Mouse (Mus musculus) embryonic facial prominence, embryonic 15.5 days (tissue): ENCODE measurements at regions not wholly inside any gene's neighbourhood (a gene's known extent, or its start where the extent isn't known, plus 50 kb on each side); places are given as distances from the start of the nearest gene placed in this dataset.

Experiments used
- ATAC-seq: fragments of 200-750 bp; cut with Nextera tagmentation; 2 replicates; pipeline ENCODE4 v1.8.0; 2017; ENCODE audit warnings: low read depth, moderate TSS enrichment; ENCODE audit not compliant: insufficient number of reproducible peaks, low FRiP score, low TSS enrichment
- H3K27ac ChIP-seq: fragments of 300-500 bp; sonication (generic); replicated peaks from 2 replicates; pipeline ENCODE4 v1.5.1; 2015; ENCODE audit warnings: mild to moderate bottlenecking, inconsistent platforms
- H3K27me3 ChIP-seq: fragments of 300-500 bp; sonication (generic); 2 replicates; pipeline ENCODE4 v1.6.1; 2015; ENCODE audit warnings: inconsistent platforms
- H3K36me3 ChIP-seq: fragments of 300-500 bp; sonication (generic); 2 replicates; pipeline ENCODE4 v1.6.1; 2015; ENCODE audit warnings: mild to moderate bottlenecking, inconsistent platforms
- H3K4me1 ChIP-seq: fragments of 300-500 bp; sonication (generic); 2 replicates; pipeline ENCODE4 v1.6.1; 2015; ENCODE audit warnings: inconsistent platforms
- H3K4me2 ChIP-seq: fragments of 300-500 bp; sonication (generic); replicated peaks from 2 replicates; pipeline ENCODE4 v1.6.1; 2015; ENCODE audit warnings: mild to moderate bottlenecking, inconsistent platforms
- H3K4me3 ChIP-seq: fragments of 300-500 bp; sonication (generic); replicated peaks from 2 replicates; pipeline ENCODE4 v1.5.1; 2015; ENCODE audit warnings: mild to moderate bottlenecking, inconsistent platforms
- H3K9ac ChIP-seq: fragments of 300-500 bp; sonication (generic); 2 replicates; pipeline ENCODE4 v1.6.1; 2015; ENCODE audit warnings: inconsistent platforms
- H3K9me3 ChIP-seq: fragments of 300-500 bp; sonication (generic); replicated peaks from 2 replicates; pipeline ENCODE4 v1.6.1; 2016; ENCODE audit warnings: inconsistent platforms
- WGBS: fragments of 180-500 bp; shearing (Covaris S2); methylation state at CpG from one replicate; pipeline ENCODE4 v1.1.7; 2015; 5-methylcytosine and 5-hydroxymethylcytosine counted together

- no peaks in the 10 kb centered on the region for H3K4me1 ChIP-seq
- no peak overlapping the region for H3K4me3 ChIP-seq
- no peak overlapping the region for H3K9ac ChIP-seq
- 65% methylated on average over 5 of the region's 5 CpGs for WGBS
- ATAC-seq: no peak
- H3K27me3 ChIP-seq: no peaks in the 10 kb centered on the region
- H3K4me2 ChIP-seq: no peak overlapping the region
- no peaks in the 10 kb centered on the region for H3K36me3 ChIP-seq
- no peak overlapping the region for H3K27ac ChIP-seq
- no peaks in the 10 kb centered on the region for H3K9me3 ChIP-seq
These were observed 504.9 kb downstream of the Ptprc start for GRCm38 (mm10) chr1:137670650-137671049.

- Histone ChIP-seq H3K4me3 (no peak overlapping the region), H3K4me1 (no peaks in the 10 kb centered on the region; the same call in 1 of the 2 replicates), H3K9ac (no peak overlapping the region), H3K36me3 (no peaks in the 10 kb centered on the region), H3K9me3 (no peaks in the 10 kb centered on the region), H3K4me2 (no peak overlapping the region), H3K27me3 (no peaks in the 10 kb centered on the region), H3K27ac (no peak overlapping the region)
- no peak for ATAC-seq
- WGBS: 60% methylated on average over 3 of the region's 3 CpGs
These were observed 505.7 kb downstream of the Ptprc start for GRCm38 (mm10) chr1:137669849-137670248.

GRCm38 (mm10) chr1:137658141-137658540, 517.4 kb downstream of the Ptprc start:
- no peaks in the 10 kb centered on the region for H3K36me3 ChIP-seq
- no peak overlapping the region for H3K9ac ChIP-seq
- ATAC-seq: no peak
- H3K4me1 ChIP-seq: peaks cover 4% of the 10 kb centered on the region
- H3K27me3 ChIP-seq: no peaks in the 10 kb centered on the region
- H3K4me2 ChIP-seq: no peak overlapping the region
- no peak overlapping the region for H3K27ac ChIP-seq
- no peak overlapping the region for H3K4me3 ChIP-seq
- no peaks in the 10 kb centered on the region for H3K9me3 ChIP-seq
- WGBS: 93% methylated on average over 1 of the region's 1 CpGs

- Histone ChIP-seq H3K4me2 (no peak overlapping the region), H3K27ac (no peak overlapping the region), H3K4me3 (no peak overlapping the region), H3K9me3 (no peaks in the 10 kb centered on the region), H3K4me1 (peaks cover 4% of the 10 kb centered on the region), H3K27me3 (no peaks in the 10 kb centered on the region), H3K9ac (no peak overlapping the region), H3K36me3 (no peaks in the 10 kb centered on the region)
- 55% methylated on average over 6 of the region's 6 CpGs for WGBS
- no peak; the same call in 1 of the 2 replicates for ATAC-seq
These were observed 518.5 kb downstream of the Ptprc start for GRCm38 (mm10) chr1:137656900-137657458.

- no peaks in the 10 kb centered on the region for H3K27me3 ChIP-seq
- H3K27ac ChIP-seq: peak overlapping the region; percentile 63; the same call in 1 of the 2 replicates
- H3K9ac ChIP-seq: no peak overlapping the region
- H3K9me3 ChIP-seq: no peaks in the 10 kb centered on the region
- H3K36me3 ChIP-seq: no peaks in the 10 kb centered on the region
- no peak for ATAC-seq
- peaks cover 6% of the 10 kb centered on the region for H3K4me1 ChIP-seq
- H3K4me3 ChIP-seq: no peak overlapping the region
- H3K4me2 ChIP-seq: no peak overlapping the region
- 10% methylated on average over 4 of the region's 4 CpGs for WGBS
These were observed 521.3 kb downstream of the Ptprc start for GRCm38 (mm10) chr1:137654171-137654570.

- Histone ChIP-seq H3K9me3 (no peaks in the 10 kb centered on the region), H3K4me1 (peaks cover 6% of the 10 kb centered on the region), H3K27ac (no peak overlapping the region), H3K27me3 (no peaks in the 10 kb centered on the region), H3K9ac (no peak overlapping the region), H3K4me2 (no peak overlapping the region), H3K4me3 (no peak overlapping the region), H3K36me3 (no peaks in the 10 kb centered on the region)
- WGBS: 64% methylated on average over 5 of the region's 5 CpGs
- ATAC-seq: no peak
These were observed 522.0 kb downstream of the Ptprc start for GRCm38 (mm10) chr1:137653495-137653894.

GRCm38 (mm10) chr1:137650629-137651028, 524.9 kb downstream of the Ptprc start:
- H3K4me3 ChIP-seq: no peak overlapping the region
- ATAC-seq: no peak
- H3K27me3 ChIP-seq: no peaks in the 10 kb centered on the region
- H3K27ac ChIP-seq: no peak overlapping the region
- no peak overlapping the region for H3K9ac ChIP-seq
- no peaks in the 10 kb centered on the region for H3K36me3 ChIP-seq
- peaks cover 6% of the 10 kb centered on the region for H3K4me1 ChIP-seq
- H3K4me2 ChIP-seq: no peak overlapping the region
- 41% methylated on average over 3 of the region's 3 CpGs for WGBS
- H3K9me3 ChIP-seq: no peaks in the 10 kb centered on the region

GRCm38 (mm10) chr1:137650082-137650481, 525.4 kb downstream of the Ptprc start:
- no peak overlapping the region for H3K27ac ChIP-seq
- WGBS: 9% methylated on average over 2 of the region's 2 CpGs
- no peak overlapping the region for H3K9ac ChIP-seq
- H3K9me3 ChIP-seq: no peaks in the 10 kb centered on the region
- no peaks in the 10 kb centered on the region for H3K27me3 ChIP-seq
- H3K4me3 ChIP-seq: no peak overlapping the region
- ATAC-seq: no peak
- no peaks in the 10 kb centered on the region for H3K36me3 ChIP-seq
- peaks cover 6% of the 10 kb centered on the region for H3K4me1 ChIP-seq
- H3K4me2 ChIP-seq: no peak overlapping the region

- WGBS: 30% methylated on average over 1 of the region's 1 CpGs
- no peaks in the 10 kb centered on the region for H3K27me3 ChIP-seq
- no peak overlapping the region for H3K4me2 ChIP-seq
- no peak overlapping the region for H3K4me3 ChIP-seq
- no peak overlapping the region for H3K9ac ChIP-seq
- peak; percentile 63; the same call in 1 of the 2 replicates for ATAC-seq
- H3K36me3 ChIP-seq: no peaks in the 10 kb centered on the region
- no peak overlapping the region for H3K27ac ChIP-seq
- H3K4me1 ChIP-seq: peaks cover 14% of the 10 kb centered on the region
- no peaks in the 10 kb centered on the region for H3K9me3 ChIP-seq
These were observed 526.7 kb downstream of the Ptprc start for GRCm38 (mm10) chr1:137648832-137649231.

GRCm38 (mm10) chr1:137644601-137645040, 530.9 kb downstream of the Ptprc start:
- H3K9ac ChIP-seq: no peak overlapping the region
- 27% methylated on average over 6 of the region's 6 CpGs for WGBS
- no peak overlapping the region for H3K4me2 ChIP-seq
- peak; percentile 65 for ATAC-seq
- no peaks in the 10 kb centered on the region for H3K27me3 ChIP-seq
- H3K4me1 ChIP-seq: peaks cover 7% of the 10 kb centered on the region; the same call in 1 of the 2 replicates
- no peak overlapping the region for H3K27ac ChIP-seq
- H3K9me3 ChIP-seq: no peaks in the 10 kb centered on the region
- no peak overlapping the region for H3K4me3 ChIP-seq
- no peaks in the 10 kb centered on the region for H3K36me3 ChIP-seq

GRCm38 (mm10) chr1:137643508-137643907, 532.0 kb downstream of the Ptprc start:
- peaks cover 7% of the 10 kb centered on the region; the same call in 1 of the 2 replicates for H3K4me1 ChIP-seq
- 70% methylated on average over 1 of the region's 1 CpGs for WGBS
- H3K27ac ChIP-seq: no peak overlapping the region
- no peaks in the 10 kb centered on the region for H3K9me3 ChIP-seq
- no peaks in the 10 kb centered on the region for H3K36me3 ChIP-seq
- no peak overlapping the region for H3K4me3 ChIP-seq
- no peaks in the 10 kb centered on the region for H3K27me3 ChIP-seq
- no peak for ATAC-seq
- no peak overlapping the region for H3K4me2 ChIP-seq
- H3K9ac ChIP-seq: no peak overlapping the region

- Histone ChIP-seq H3K36me3 (no peaks in the 10 kb centered on the region), H3K27ac (no peak overlapping the region), H3K9me3 (no peaks in the 10 kb centered on the region), H3K4me3 (no peak overlapping the region), H3K9ac (no peak overlapping the region), H3K4me2 (no peak overlapping the region), H3K27me3 (no peaks in the 10 kb centered on the region), H3K4me1 (peaks cover 12% of the 10 kb centered on the region; the same call in 1 of the 2 replicates)
- ATAC-seq: no peak
- WGBS: 34% methylated on average over 7 of the region's 7 CpGs
These were observed 534.7 kb downstream of the Ptprc start for GRCm38 (mm10) chr1:137640848-137641247.
